In the genomic region with DNA sequence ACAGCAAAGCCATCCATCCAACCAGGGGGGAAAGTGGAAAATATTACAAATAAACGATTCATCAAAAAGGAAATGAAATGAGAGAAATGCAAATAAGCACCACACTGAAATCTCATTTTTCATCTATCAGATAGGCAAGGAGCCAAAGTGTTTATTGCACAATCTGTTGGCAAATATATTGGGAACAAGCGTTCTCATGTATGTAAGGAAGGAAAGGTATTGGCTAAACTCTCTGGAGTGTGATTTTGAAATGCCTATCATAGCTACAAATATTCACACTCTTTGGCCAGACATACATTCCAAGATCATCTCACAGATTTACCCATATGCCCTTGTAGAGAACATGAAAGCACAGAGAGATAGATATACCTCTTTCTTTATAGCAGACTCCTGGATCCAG, we compare ENCODE assay signal across 20 mouse cellular contexts.
DNase-seq lines count a peak whose midpoint lies in the region; ATAC-seq and TF ChIP-seq lines count a peak whose summit lies in the region.
"Had no signal": no experiment of that assay in that cellular context is flagged by ENCODE, and none has a peak within 500 bp of the region (broad histone marks: within the 10 kb centered on the region; RNA-seq: fewer than 3 reads in every experiment).

No protein-coding gene starts in this region.

- no peak overlapping the region for H3K4me2 ChIP-seq in kidney, embryonic 14.5 days (replicated peaks; ENCODE audit: low read depth, low read length)
- no peak overlapping the region for H3K4me2 ChIP-seq in stomach, postnatal 0 days (replicated peaks; ENCODE audit: low read depth)
- H3K4me2 ChIP-seq: hindbrain, embryonic 15.5 days; intestine, embryonic 15.5 days; limb, embryonic 15.5 days; stomach, embryonic 15.5 days had no signal

- no peak overlapping the region for H3K4me3 ChIP-seq in C2C12 (ENCODE audit: insufficient read depth, poor library complexity, severe bottlenecking)
- H3K4me3 ChIP-seq in kidney, embryonic 14.5 days (ENCODE audit: low read length), result no peak overlapping the region
- no peak overlapping the region for H3K4me3 ChIP-seq in stomach, postnatal 0 days (ENCODE audit: low read depth, low read length)
- H3K4me3 ChIP-seq: heart, adult 2 months; hindbrain, embryonic 15.5 days; intestine, embryonic 15.5 days; limb, embryonic 15.5 days; midbrain, embryonic 10.5 days; stomach, embryonic 15.5 days had no signal

- H3K79me2 ChIP-seq in C2C12 (ENCODE audit: control insufficient read depth, insufficient read depth), result no peaks in the 10 kb centered on the region

- no peaks in the 10 kb centered on the region for H3K27me3 ChIP-seq in C2C12 (ENCODE audit: control insufficient read depth, insufficient read depth, insufficient read length)
- no peaks in the 10 kb centered on the region for H3K27me3 ChIP-seq in kidney, embryonic 14.5 days (ENCODE audit: control insufficient read depth, insufficient read depth, low read length)
- no peaks in the 10 kb centered on the region for H3K27me3 ChIP-seq in stomach, postnatal 0 days (ENCODE audit: control insufficient read depth, insufficient read depth, low read length)
- H3K27me3 ChIP-seq: hindbrain, embryonic 15.5 days; intestine, embryonic 15.5 days; limb, embryonic 15.5 days; stomach, embryonic 15.5 days had no signal

- no peak overlapping the region for H3K27ac ChIP-seq in kidney, embryonic 14.5 days (ENCODE audit: low read depth, low read length)
- no peak overlapping the region for H3K27ac ChIP-seq in stomach, postnatal 0 days (replicated peaks)
- H3K27ac ChIP-seq: heart, adult 2 months; hindbrain, embryonic 15.5 days; intestine, embryonic 15.5 days; limb, embryonic 15.5 days; midbrain, embryonic 10.5 days; stomach, embryonic 15.5 days had no signal

- no peaks in the 10 kb centered on the region for H3K9me3 ChIP-seq in kidney, embryonic 14.5 days (ENCODE audit: control insufficient read depth, low read length)
- H3K9me3 ChIP-seq in stomach, postnatal 0 days (ENCODE audit: control insufficient read depth, low read length), result no peaks in the 10 kb centered on the region
- H3K9me3 ChIP-seq: hindbrain, embryonic 15.5 days; intestine, embryonic 15.5 days; limb, embryonic 15.5 days; midbrain, embryonic 10.5 days; stomach, embryonic 15.5 days had no signal

- no peaks in the 10 kb centered on the region for H3K79me3 ChIP-seq in C2C12 (ENCODE audit: low read depth)

- H3K4me1 ChIP-seq in kidney, embryonic 14.5 days (ENCODE audit: control insufficient read depth, insufficient read depth, low read length), result no peaks in the 10 kb centered on the region
- no peaks in the 10 kb centered on the region for H3K4me1 ChIP-seq in stomach, postnatal 0 days (replicated peaks; ENCODE audit: control insufficient read depth, insufficient read depth)
- H3K4me1 ChIP-seq: hindbrain, embryonic 15.5 days; limb, embryonic 15.5 days had no signal

- no peak for TF ChIP-seq EP300 in stomach, postnatal 0 days (optimal IDR thresholded peaks at IDR 0.05)

- 71% methylated on average over 2 of the region's 2 CpGs for WGBS in kidney, embryonic 14.5 days
- WGBS in stomach, postnatal 0 days, result 53% methylated on average over 2 of the region's 2 CpGs

- H3K9ac ChIP-seq in kidney, embryonic 14.5 days (ENCODE audit: low read depth, low read length), result no peak overlapping the region
- no peak overlapping the region for H3K9ac ChIP-seq in stomach, postnatal 0 days (ENCODE audit: low read length)
- H3K9ac ChIP-seq: hindbrain, embryonic 15.5 days; intestine, embryonic 15.5 days; limb, embryonic 15.5 days; stomach, embryonic 15.5 days had no signal

- no peak for DNase-seq in frontal cortex, postnatal 14 days (ENCODE audit: low spot score in 2 of 2)
- DNase-seq in fat pad, adult 2 months (ENCODE audit: extremely low read depth, low read depth, low spot score), result peak; percentile 18
- peak; percentile 54 for DNase-seq in lung, postnatal 14 days
- DNase-seq in stomach, postnatal 0 days (ENCODE audit: low spot score), result no peak
- DNase-seq: adrenal gland, postnatal 14 days; cerebellum, adult 11-12 months; cerebellum, postnatal 36 days; gastrocnemius, postnatal 10 days; heart, adult 2 months; heart, postnatal 36 days; retina, postnatal 1 day; thymus, adult 2 months had no signal

- ATAC-seq in frontal cortex, adult (ENCODE audit: low TSS enrichment), result 0 out of 2 replicates have a peak, but pooled peaks have one; percentile 3
- no peak for ATAC-seq in kidney, embryonic 14.5 days (ENCODE audit: low FRiP score, low TSS enrichment)
- no peak for ATAC-seq in stomach, postnatal 0 days (ENCODE audit: low FRiP score, low TSS enrichment)

- no peak for TF ChIP-seq CTCF in C2C12 (IDR thresholded peaks at IDR 0.05; ENCODE audit: control insufficient read depth, insufficient read depth, insufficient read length)
- no peak for TF ChIP-seq CTCF in stomach, postnatal 0 days (IDR thresholded peaks at IDR 0.05; ENCODE audit: low read depth)

- H3K36me3 ChIP-seq in C2C12 (ENCODE audit: control insufficient read depth, insufficient read depth), result no peaks in the 10 kb centered on the region
- H3K36me3 ChIP-seq in kidney, embryonic 14.5 days (ENCODE audit: control insufficient read depth, insufficient read depth, low read length), result no peaks in the 10 kb centered on the region
- no peaks in the 10 kb centered on the region for H3K36me3 ChIP-seq in stomach, postnatal 0 days (ENCODE audit: control insufficient read depth, insufficient read depth, low read length)
- H3K36me3 ChIP-seq: hindbrain, embryonic 15.5 days; intestine, embryonic 15.5 days; limb, embryonic 15.5 days; midbrain, embryonic 10.5 days; stomach, embryonic 15.5 days had no signal

- no peak overlapping the region for H3ac ChIP-seq in C2C12 (ENCODE audit: control insufficient read depth, insufficient read length, low read depth)

TF ChIP-seq in C2C12, 6 proteins besides CTCF, POLR2A, EP300 and RAD21:
- peak; percentile 30 for TF ChIP-seq CEBPB (IDR thresholded peaks at IDR 0.05; ENCODE audit: low read depth)
- TF ChIP-seq FOSL1 (IDR thresholded peaks at IDR 0.05; ENCODE audit: insufficient read depth, low read length, poor library complexity, severe bottlenecking), result no peak

Comparison
In these comparisons a context has a peak if more than half of its experiments do, and no peak if none do; other contexts are left out.
1. DNase-seq: peak in fat pad, adult 2 months (single experiment) and lung, postnatal 14 days (single experiment); none in frontal cortex, postnatal 14 days (0 of 2) and stomach, postnatal 0 days (single experiment).